Mouse (Mus musculus) bone marrow macrophage, adult 2 months (primary cell): ENCODE data around the gene Spata31d1a.

Source experiments
- CTCF ChIP-seq: IDR thresholded peaks from 2 replicates; pipeline ENCODE4 v1.5.1; 2012; ENCODE audit warnings: low read depth, mild to moderate bottlenecking, low read length, moderate library complexity
- POLR2A ChIP-seq: IDR thresholded peaks from 2 replicates; pipeline ENCODE4 v1.6.1; 2012; ENCODE audit warnings: mild to moderate bottlenecking, low read depth, low read length, borderline replicate concordance

- no peak for TF ChIP-seq CTCF
- TF ChIP-seq POLR2A: no peak
Observed at GRCm38 (mm10) chr13:59733936-59734335, 23.8 kb upstream of the Spata31d1a start.
